Mouse (Mus musculus) CD4-positive helper T cell, adult 2 months (primary cell): ENCODE measurements around the gene Hectd1.

Experiments used
- DNase-seq: peaks from one replicate; pipeline ENCODE4 v3.0.0-alpha.2; 2012; ENCODE audit warnings: low read depth, missing footprints, low spot score

Hectd1 gene

GRCm38 (mm10) chr12:51703859-51704258 is 125.5 kb downstream of the Hectd1 start:
- DNase-seq = no peak

- peak; percentile 35 for DNase-seq
Measured at GRCm38 (mm10) chr12:51701723-51702122, 127.6 kb downstream of the Hectd1 start.

GRCm38 (mm10) chr12:51699623-51700393 is 129.5 kb downstream of the Hectd1 start:
- no peak for DNase-seq

GRCm38 (mm10) chr12:51696157-51696556 is 133.2 kb downstream of the Hectd1 start:
- DNase-seq = no peak

GRCm38 (mm10) chr12:51694966-51695365 is 134.4 kb downstream of the Hectd1 start:
- DNase-seq = no peak

GRCm38 (mm10) chr12:51694096-51694495 is 135.2 kb downstream of the Hectd1 start:
- DNase-seq = no peak
